Mouse (Mus musculus) spleen, adult 12 weeks (tissue): ENCODE data around the gene Rbfox2.
"Not testable (repeated sequence)": the region's sequence is repeated elsewhere in the genome, so short reads cannot be mapped to it uniquely, and the experiment has no call there.

Source experiments
- DNase-seq: peaks from one replicate; pipeline ENCODE4 v3.0.0; 2022; ENCODE audit warnings: low spot score

Gene Rbfox2

GRCm38 (mm10) chr15:77271285-77271684, 35.5 kb downstream of the Rbfox2 start:
- DNase-seq, result no peak

DNA sequence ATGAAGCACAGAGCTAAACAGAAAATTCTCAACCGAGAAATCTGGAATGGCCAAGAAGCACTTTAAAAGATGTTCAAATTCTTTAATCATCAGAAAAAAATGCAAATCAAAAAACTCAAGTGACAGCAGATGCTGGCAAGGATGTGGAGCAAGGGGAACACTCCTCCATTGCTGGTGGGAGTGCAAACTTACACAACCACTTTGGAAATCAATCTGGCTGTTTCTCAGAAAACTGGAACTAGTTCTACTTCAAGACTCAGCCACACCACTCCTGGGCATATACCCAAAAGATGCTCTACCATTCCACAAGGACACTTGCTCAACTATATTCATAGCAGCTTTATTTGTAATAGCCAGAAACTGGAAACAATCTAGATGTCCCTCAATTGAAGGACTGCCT, 37.3 kb downstream of the Rbfox2 start:
- DNase-seq, result not testable (repeated sequence)

GRCm38 (mm10) chr15:77268415-77268814, 38.4 kb downstream of the Rbfox2 start:
- DNase-seq, result no peak

DNA sequence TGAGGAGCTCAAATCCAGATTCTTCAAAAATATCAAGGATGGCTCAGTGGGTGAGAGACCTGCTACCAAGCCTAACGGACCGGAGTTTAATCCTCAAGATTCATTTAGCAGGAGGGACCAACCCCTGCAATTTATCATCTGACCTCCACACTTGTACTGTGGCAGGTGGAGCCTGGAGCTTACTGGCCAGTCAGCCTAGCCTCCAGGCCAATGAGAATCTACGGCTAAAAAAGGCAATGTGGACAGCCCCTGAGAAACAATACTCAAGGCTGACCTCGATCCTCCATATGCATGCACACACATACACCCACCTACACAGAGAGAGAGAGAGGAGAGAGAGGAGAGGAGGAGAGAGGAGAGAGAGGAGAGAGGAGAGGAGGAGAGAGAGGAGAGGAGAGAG, 41.5 kb downstream of the Rbfox2 start:
- DNase-seq, result no peak

DNA sequence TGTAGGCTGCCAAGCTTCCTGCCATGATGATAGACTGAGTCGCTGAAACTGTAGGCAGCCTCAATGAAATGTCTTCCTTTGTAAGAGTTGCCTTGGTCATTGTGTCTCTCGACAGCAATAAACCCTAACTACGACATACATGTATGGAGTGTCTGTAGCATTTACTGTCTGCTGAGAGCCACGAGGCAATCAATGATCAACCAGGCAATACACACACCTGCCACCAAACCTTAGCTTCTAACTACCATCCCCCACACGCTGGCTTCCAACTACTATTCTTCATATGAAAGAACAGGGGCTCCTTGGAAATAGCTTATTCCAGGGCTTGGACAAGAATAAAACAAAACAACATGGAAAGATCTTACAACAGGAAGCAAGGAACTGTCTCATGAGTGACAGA, 42.5 kb downstream of the Rbfox2 start:
- no peak for DNase-seq

- no peak for DNase-seq
Measured at GRCm38 (mm10) chr15:77262782-77263181, 44.0 kb downstream of the Rbfox2 start.

GRCm38 (mm10) chr15:77257437-77258229, 49.2 kb downstream of the Rbfox2 start:
- DNase-seq, result no peak

DNA sequence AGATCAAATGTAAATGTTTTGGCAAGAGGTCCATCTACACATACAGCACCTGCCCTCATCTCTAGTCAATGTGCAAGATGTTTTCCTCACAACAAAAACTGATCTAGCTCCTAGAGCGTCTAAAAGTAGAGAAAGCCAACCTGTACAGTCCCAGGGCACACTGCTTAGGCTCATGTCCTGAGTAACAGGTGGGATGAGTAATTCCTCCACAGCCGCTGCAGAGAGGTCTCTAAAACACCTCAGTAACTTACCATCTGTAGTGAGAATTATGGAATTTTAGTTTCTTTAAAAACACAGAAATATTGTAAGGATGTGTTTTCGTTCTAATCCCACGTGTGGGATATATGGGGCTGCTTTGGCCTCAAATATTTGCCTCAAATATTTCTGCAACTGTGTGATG, 50.0 kb downstream of the Rbfox2 start:
- no peak for DNase-seq

DNA sequence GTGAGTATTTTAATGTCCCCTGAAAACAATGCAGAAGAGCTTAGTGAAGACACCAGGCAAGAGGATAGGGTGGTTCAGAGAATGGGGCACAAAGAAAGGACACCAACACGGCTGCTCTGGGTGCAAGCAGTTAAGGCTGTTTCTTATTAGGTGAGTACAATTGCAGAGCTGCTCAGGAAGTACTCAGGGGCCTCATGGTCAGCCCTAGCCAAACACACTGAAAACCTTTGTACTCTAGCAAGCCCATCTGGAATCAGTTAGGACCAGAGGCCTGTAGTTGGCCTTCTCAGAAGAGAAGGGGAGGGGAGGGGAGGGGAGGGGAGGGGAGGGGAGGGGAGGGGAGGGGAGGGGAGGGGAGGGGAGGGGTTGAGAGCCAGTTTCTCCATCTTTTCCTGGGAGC, 52.2 kb downstream of the Rbfox2 start:
- DNase-seq, result no peak

DNA sequence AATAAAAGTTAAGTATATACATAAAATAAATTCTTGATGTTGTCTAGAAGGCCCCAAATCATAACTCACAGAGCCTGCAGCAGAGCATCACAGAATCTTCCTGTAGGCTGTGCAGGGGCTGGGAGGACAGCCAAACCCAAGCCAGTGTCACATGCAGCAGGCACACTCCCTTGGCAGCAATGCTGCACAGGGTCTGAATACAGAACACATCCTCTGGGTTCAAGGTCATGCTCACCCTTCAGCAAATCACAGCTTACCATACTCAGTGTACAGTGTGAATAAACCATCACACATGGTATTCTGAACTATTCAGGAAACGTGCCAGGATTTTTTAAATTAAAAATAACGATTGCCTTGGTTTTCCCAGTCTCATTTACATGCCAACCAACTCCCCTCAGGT, 52.7 kb downstream of the Rbfox2 start:
- no peak for DNase-seq

- no peak for DNase-seq
Measured at GRCm38 (mm10) chr15:77251706-77252105, 55.1 kb downstream of the Rbfox2 start.

DNA sequence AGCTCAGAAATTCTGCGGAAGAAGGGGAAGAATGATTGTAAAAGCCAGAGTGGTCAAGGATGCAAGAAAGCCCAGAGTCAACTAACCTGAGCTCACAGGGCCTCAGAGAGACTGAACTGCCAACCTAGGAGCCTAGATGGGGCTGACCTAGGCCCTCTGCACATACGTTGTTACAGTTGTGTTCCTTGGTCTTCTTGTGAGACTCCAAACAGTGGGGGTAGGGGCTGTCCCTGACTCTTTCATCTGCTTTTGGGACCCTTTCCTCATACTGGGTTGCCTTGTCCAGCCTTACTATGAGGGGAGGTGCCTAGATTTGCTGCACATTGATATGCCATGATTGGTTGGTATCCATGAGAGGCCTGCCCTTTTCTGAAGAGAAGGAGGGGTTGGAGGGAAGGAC, 56.0 kb downstream of the Rbfox2 start:
- DNase-seq, result no peak

DNA sequence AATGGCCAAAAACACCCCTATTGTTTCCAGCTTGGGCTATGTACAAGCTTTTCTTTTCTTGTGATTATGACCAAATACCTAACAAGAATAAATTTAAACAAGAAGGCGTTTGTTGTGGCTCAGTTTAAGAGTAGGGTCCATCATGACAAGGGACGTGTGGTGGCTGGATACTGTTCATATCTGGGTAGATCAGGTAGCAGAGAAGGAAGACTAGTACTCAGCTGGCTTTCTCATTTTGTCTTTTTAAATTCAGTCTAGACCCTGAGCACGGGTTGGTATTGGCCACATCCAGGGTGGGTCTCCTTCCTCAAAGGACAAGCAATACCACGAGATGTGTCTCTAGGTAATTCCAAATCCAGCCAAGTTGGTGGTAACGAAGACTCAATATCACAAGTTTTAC, 57.4 kb downstream of the Rbfox2 start:
- DNase-seq, result no peak

- no peak for DNase-seq
Measured at GRCm38 (mm10) chr15:77245418-77246365, 61.1 kb downstream of the Rbfox2 start.

DNA sequence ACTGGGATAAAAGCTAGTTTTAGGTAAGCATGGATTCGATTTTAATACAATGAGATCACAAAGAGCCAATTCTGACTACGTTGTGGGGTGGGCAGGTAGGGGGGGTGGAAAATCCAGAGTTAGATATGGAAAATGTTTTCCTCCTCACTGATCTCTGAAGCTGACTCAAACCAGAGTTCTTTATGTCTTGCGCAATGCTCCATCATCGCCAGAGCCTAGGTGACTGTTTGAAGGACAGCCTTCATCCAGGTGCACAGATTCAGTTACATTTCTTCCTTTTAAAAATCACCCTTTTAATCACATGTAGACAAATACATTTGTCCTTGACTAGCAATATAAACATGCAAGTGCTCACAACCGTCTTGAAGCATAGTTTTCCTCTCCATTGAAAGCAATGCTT, 62.2 kb downstream of the Rbfox2 start:
- DNase-seq, result no peak

GRCm38 (mm10) chr15:77243876-77244560, 62.8 kb downstream of the Rbfox2 start:
- DNase-seq, result no peak

DNA sequence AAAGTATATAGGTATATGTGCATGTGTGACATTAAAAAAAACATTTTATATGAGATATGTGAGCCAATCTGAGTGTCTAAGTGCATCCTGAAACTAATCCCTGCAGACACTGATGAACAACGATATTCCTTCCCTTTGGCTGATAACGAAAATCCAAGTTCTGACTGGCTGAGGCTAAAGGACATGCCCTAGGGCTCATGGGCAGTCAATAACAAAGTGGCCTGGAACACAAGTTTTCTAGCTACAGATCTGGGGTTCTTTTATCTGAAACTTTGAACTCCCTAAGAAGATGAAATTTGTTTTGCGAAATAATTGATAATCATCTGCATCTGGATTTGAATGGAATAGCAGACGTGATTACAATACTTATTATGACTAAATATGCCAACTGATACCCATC, 66.2 kb downstream of the Rbfox2 start:
- DNase-seq, result no peak

- DNase-seq, result no peak
Measured at GRCm38 (mm10) chr15:77239564-77239963, 67.2 kb downstream of the Rbfox2 start.

DNA sequence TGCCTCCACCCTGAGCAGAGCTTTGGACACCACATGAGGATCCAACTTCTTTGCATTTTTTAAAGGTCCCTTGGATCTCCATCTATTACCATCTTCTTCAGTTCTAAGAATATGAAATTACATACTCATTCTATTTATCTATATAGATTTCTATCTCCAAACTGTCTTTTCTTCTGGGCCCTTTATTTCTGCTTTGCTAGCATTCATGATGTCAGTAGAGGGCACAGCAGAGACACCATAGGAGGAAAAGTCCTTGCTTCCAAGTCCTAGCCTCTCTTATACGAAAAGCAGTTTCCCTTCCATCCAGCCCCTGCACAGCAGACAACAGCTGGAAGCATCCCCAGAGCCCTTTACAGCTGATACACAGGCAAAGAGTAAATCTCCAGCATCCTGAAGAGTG, 69.1 kb downstream of the Rbfox2 start:
- DNase-seq, result no peak

DNA sequence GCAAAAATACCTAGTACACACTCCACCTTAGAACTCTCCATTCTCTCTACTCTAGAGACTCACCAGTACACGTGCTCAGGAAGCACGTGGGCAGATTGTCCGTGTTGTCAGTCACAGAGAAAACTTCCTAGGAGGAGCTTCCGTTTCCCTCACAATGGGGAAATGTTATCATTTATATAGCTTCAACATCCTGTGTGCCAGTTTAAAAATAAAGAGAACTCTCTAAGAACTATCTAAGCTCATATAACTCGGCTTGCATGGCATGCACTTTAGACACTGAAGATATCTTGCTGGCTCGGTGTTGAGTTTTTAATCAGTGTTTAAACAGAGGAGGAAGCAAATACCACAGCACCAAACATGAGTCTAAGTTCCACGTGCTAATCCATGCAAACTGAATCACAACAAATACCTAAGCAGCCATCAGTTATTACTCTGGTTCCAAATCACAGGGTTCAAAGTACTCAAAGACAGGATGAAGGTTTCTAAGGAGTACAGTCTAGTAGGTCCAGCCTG, 70.7 kb downstream of the Rbfox2 start:
- no peak for DNase-seq

DNA sequence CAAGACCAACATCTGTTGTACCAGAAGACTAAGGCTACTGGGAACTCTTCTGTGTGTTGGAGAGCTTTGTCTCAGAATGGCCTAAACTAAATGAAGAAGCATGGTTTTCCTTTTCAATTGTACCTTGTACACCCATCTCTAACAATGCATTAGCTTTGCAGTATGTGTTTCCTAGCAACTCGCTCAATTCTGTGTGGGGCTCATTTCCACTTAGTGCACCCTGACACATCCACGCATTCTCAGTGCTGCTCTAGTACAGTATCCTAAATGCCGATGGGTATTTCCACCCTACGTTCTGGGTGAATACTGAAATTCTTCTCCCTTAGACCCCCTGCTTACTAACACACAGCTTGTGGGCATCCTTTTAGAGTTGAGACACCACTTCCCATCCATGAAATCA, 71.3 kb downstream of the Rbfox2 start:
- no peak for DNase-seq

DNA sequence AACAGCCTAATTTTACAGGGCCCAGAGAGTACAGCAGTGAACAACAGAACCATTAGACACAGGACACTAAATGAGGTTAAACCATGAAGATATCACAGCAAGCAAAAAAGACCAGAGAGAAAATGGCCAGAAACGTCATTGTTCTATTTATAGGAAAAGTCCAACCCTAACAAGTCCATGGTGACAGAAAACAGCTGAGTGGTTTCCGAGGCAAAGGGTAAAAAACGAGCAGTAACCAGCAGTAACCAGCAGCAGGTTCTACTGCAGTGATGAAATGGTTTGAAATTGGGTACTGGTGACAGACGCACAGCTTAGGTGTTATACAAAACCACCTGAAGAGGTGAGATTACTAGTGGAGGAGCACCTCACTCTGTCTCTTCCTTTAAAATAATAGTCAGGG, 72.5 kb downstream of the Rbfox2 start:
- DNase-seq, result no peak
